Mouse (Mus musculus) heart, adult 2 months (tissue): ENCODE measurements around the gene 1700003F12Rik.

ENCODE experiments used
- CTCF ChIP-seq: fragments of 200-600 bp; IDR thresholded peaks from 2 replicates; pipeline ENCODE4 v1.8.1; 2022; ENCODE audit warnings: antibody characterized with exemption, mild to moderate bottlenecking, moderate library complexity
- EP300 ChIP-seq: fragments of 200-500 bp; IDR thresholded peaks from 2 replicates; pipeline ENCODE4 v1.6.1; 2011; ENCODE audit warnings: low read depth, low read length, control low read depth; ENCODE audit not compliant: insufficient read depth

GRCm38 (mm10) chr2:154522334-154522733 is 24.6 kb upstream of the 1700003F12Rik start:
- TF ChIP-seq CTCF (no peak), EP300 (no peak)
